Mouse (Mus musculus) layer of hippocampus, adult 9-11 months (tissue): Measurements from ENCODE around the gene Thbs1.

Source experiments
- DNase-seq: peaks from one replicate; pipeline ENCODE4 v3.0.0; 2022

Thbs1 gene

DNA sequence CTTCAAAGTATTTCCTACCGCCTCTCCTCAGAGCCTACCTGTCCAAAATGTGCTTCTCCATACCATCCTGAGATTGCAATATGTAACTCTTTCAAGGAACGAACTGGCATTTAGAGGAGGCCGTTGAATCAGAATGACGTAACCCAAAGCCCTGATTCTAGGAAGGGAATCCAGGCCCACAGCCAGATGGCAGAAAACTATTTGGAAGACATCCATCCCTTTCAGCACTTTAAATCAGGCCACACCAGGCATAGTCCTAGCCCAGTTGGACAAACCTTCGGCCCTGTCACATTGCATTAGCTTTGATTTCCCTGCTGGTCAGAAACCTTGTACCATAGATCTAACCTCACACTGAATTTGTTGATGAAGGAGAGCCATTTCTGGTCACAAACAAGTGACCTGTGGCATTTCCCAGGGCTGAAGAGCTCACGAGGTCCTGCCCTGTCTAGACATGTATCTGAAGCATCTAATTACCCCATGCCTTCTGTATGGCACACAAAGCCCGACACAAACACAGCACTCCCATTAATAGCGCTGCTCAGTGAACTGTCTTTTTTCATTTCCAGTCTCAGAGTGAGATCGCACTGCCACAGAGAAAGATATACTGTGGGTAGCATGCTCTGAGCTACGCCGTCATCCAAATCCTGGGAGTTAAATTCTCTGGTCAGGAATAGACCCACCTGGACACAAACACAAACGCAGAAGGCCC, 38.3 kb downstream of the Thbs1 start:
- DNase-seq: peak; percentile 24

GRCm38 (mm10) chr2:118158095-118158494, 46.4 kb downstream of the Thbs1 start:
- DNase-seq: no peak

DNA sequence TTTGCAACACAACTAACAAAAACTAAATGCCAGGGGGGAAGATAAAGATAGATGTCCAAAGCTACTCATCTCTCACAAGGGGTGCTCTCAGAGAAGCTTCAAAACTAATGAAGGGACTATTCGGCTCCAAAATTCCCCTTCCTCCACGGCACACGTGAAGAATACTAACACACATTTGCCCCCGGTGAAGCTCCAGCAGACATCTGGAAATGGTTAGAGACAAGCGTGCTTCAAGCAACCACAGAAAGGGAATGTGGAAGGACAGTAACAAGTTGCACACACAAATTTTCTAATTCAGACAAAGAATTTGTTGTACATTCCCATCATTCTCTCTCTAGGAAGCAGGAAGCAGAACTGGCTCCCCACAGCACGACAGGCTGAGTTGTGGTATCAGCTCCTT, 47.5 kb downstream of the Thbs1 start:
- no peak for DNase-seq

- no peak for DNase-seq
Measured at GRCm38 (mm10) chr2:118160547-118160946, 48.9 kb downstream of the Thbs1 start.

DNA sequence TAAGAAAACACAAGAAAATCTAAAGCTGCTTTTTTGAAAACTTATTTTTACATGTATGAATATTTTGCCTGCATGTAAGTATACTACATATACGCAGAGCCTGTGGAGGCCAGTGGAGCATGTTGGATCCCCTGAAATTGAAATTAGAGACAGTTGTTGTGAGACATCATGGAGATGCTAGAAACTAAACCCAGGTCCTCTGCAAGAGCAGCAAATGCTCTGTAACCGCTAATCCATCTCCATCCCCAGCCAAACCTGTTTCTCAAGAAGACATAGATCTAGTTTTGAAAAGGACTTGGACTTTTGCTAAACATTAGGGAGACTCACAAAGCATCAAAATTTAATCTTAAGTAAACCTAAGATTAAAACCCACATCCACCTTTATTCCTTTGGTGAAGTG, 49.3 kb downstream of the Thbs1 start:
- no peak for DNase-seq

- DNase-seq: no peak
Measured at GRCm38 (mm10) chr2:118162486-118162885, 50.8 kb downstream of the Thbs1 start.

GRCm38 (mm10) chr2:118164137-118164536, 52.5 kb downstream of the Thbs1 start:
- DNase-seq: no peak

DNA sequence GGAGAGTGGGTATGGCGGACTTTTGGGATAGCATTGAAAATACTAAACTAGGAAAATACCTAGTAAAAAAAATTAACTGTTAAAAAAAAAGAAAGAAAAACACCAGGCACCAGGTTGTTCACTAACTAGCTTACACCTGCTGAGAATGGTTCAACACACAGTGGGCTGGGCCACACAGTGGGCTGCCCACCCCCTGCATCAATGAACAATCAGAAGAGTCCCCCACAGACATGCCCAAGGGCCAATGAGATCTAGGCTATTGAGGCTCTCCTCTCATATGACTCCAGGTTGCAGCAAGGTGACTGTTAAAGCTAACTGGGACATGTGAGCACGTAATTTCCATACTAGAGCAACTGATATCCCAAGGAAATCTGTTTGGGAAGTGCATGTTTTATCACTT, 54.0 kb downstream of the Thbs1 start:
- no peak for DNase-seq

DNA sequence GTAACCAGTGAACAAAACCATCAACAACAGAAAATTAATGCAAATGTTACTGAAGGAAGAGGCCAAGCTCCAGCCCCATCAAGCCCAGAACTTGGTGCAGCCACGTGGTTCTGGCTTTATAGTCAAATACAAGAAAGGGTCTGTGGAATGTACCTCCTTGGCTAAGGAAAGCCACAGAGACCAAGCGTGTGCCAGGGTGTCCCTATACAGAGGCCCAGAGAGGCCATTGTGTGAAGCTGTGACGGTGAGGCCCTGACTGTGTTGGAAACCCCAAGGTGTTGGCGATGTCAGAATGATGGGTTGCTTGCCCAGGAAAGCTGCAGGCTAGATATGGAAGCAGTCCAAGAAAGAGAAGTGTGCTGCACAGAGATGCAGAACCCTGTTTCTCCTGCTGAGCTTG, 56.1 kb downstream of the Thbs1 start:
- DNase-seq: no peak

GRCm38 (mm10) chr2:118168225-118168624, 56.5 kb downstream of the Thbs1 start:
- DNase-seq: no peak

- DNase-seq: no peak
Measured at GRCm38 (mm10) chr2:118174558-118175383, 63.1 kb downstream of the Thbs1 start.
